Mouse (Mus musculus): ENCODE measurements around the gene Tmem127.

Gene Tmem127

GRCm38 (mm10) chr2:127310685-127311084, 63.0 kb downstream of the Tmem127 start:
- DNase-seq (ENCODE audit: extremely low read depth, low read depth, low spot score): no peak
